Mouse (Mus musculus) intestine, embryonic 15.5 days (tissue): ENCODE measurements around the gene Fam102a. TPM values are rescaled to one million over a fixed set of nuclear protein-coding genes. Genes with fewer than 3 reads are reported as not detected.
A peak's percentile ranks its signal among the peaks of the same experiment; 100 is the strongest.

Experiments used
- ATAC-seq: fragments of 200-750 bp; cut with Nextera tagmentation; 2 replicates; pipeline ENCODE4 v1.8.0; 2017; ENCODE audit warnings: moderate TSS enrichment, moderate library complexity
- H3K27ac ChIP-seq: fragments of 300-500 bp; sonication (generic); 2 replicates; pipeline ENCODE4 v1.5.1; 2015; ENCODE audit warnings: mild to moderate bottlenecking, inconsistent platforms
- H3K27me3 ChIP-seq: fragments of 300-500 bp; sonication (generic); replicated peaks from 2 replicates; pipeline ENCODE4 v1.6.1; 2015; ENCODE audit warnings: inconsistent platforms
- H3K36me3 ChIP-seq: fragments of 300-500 bp; sonication (generic); 2 replicates; pipeline ENCODE4 v1.6.1; 2015; ENCODE audit warnings: inconsistent platforms
- H3K4me1 ChIP-seq: fragments of 300-500 bp; sonication (generic); replicated peaks from 2 replicates; pipeline ENCODE4 v1.6.1; 2015; ENCODE audit warnings: inconsistent platforms
- H3K4me2 ChIP-seq: fragments of 300-500 bp; sonication (generic); replicated peaks from 2 replicates; pipeline ENCODE4 v1.6.1; 2015; ENCODE audit warnings: mild to moderate bottlenecking, inconsistent platforms
- H3K4me3 ChIP-seq: fragments of 300-500 bp; sonication (generic); replicated peaks from 2 replicates; pipeline ENCODE4 v1.5.1; 2015; ENCODE audit warnings: inconsistent platforms
- H3K9ac ChIP-seq: fragments of 300-500 bp; sonication (generic); 2 replicates; pipeline ENCODE4 v1.6.1; 2015; ENCODE audit warnings: inconsistent platforms
- H3K9me3 ChIP-seq: fragments of 300-500 bp; sonication (generic); 2 replicates; pipeline ENCODE4 v1.6.1; 2016; ENCODE audit warnings: inconsistent platforms
- WGBS: fragments of 180-500 bp; shearing (Covaris S2); methylation state at CpG from one replicate; pipeline ENCODE4 v1.1.7; 2015; 5-methylcytosine and 5-hydroxymethylcytosine counted together
- polyA plus RNA-seq: library from polyadenylated mRNA; unstranded; fragments of >200 nt; fragmentation: Nextera tagmentation; extraction: Ambion mirVana; gene quantifications from 2 replicates; pipeline ENCODE4 v1.2.1, GENCODE M21; 2015

Gene Fam102a
- polyA plus RNA-seq, 1 experiment from 2014 or later: 9.7 TPM

- H3K36me3 ChIP-seq: 0 out of 2 replicates have a peak, but pooled peaks cover 3% of the 10 kb centered on the region
- no peaks in the 10 kb centered on the region for H3K9me3 ChIP-seq
- peaks cover 19% of the 10 kb centered on the region for H3K4me1 ChIP-seq
- no peak for ATAC-seq
- peak overlapping the region; percentile 37 for H3K4me3 ChIP-seq
- H3K27ac ChIP-seq: no peak overlapping the region
- peaks cover 21% of the 10 kb centered on the region; the same call in 1 of the 2 replicates for H3K27me3 ChIP-seq
- WGBS: 2% methylated on average over 26 of the region's 26 CpGs
- peak overlapping the region; percentile 46 for H3K9ac ChIP-seq
- H3K4me2 ChIP-seq: peak overlapping the region; percentile 87
Observed at GRCm38 (mm10) chr2:32574901-32575585, 39.9 kb downstream of the Fam102a start.

GRCm38 (mm10) chr2:32575586-32576160 lies 40.5 kb downstream of the Fam102a start, which contains the start of gene 9430097D07Rik:
Gene 9430097D07Rik, minus strand, starts transcription at chr2:32575684.
- Histone ChIP-seq H3K27ac (no peak within 1 kb of the TSS), H3K4me3 (peak within 1 kb of the TSS; percentile 37), H3K4me1 (peaks cover 19% of the 10 kb centered on the region), H3K4me2 (peak within 1 kb of the TSS; percentile 87), H3K27me3 (peaks cover 21% of the 10 kb centered on the region; the same call in 1 of the 2 replicates), H3K9me3 (no peaks in the 10 kb centered on the region), H3K36me3 (0 out of 2 replicates have a peak, but pooled peaks cover 3% of the 10 kb centered on the region), H3K9ac (peak within 1 kb of the TSS; percentile 46)
- 9% methylated on average over 28 of the region's 28 CpGs for WGBS
- peak; percentile 37; the same call in 1 of the 2 replicates for ATAC-seq

- Histone ChIP-seq H3K4me3 (no peak overlapping the region), H3K4me2 (no peak overlapping the region), H3K9me3 (no peaks in the 10 kb centered on the region), H3K27me3 (peaks cover 21% of the 10 kb centered on the region; the same call in 1 of the 2 replicates), H3K36me3 (0 out of 2 replicates have a peak, but pooled peaks cover 3% of the 10 kb centered on the region), H3K27ac (no peak overlapping the region), H3K9ac (no peak overlapping the region), H3K4me1 (peaks cover 15% of the 10 kb centered on the region)
- no peak for ATAC-seq
- WGBS: 89% methylated on average over 9 of the region's 9 CpGs
Observed at GRCm38 (mm10) chr2:32576532-32576931, 41.4 kb downstream of the Fam102a start.

- H3K36me3 ChIP-seq: 0 out of 2 replicates have a peak, but pooled peaks cover under 1% of the 10 kb centered on the region
- H3K4me3 ChIP-seq: no peak overlapping the region
- no peak overlapping the region for H3K27ac ChIP-seq
- ATAC-seq: no peak
- no peak overlapping the region for H3K4me2 ChIP-seq
- H3K27me3 ChIP-seq: peaks cover 21% of the 10 kb centered on the region; the same call in 1 of the 2 replicates
- no peak overlapping the region for H3K9ac ChIP-seq
- WGBS: 38% methylated on average over 25 of the region's 30 CpGs
- peaks cover 11% of the 10 kb centered on the region for H3K4me1 ChIP-seq
- H3K9me3 ChIP-seq: no peaks in the 10 kb centered on the region
Observed at GRCm38 (mm10) chr2:32578146-32579046, 43.3 kb downstream of the Fam102a start.

- Histone ChIP-seq H3K27ac (no peak overlapping the region), H3K4me1 (0 out of 2 replicates have a peak, but pooled peaks cover 5% of the 10 kb centered on the region), H3K36me3 (no peaks in the 10 kb centered on the region), H3K27me3 (peaks cover 18% of the 10 kb centered on the region; the same call in 1 of the 2 replicates), H3K9me3 (no peaks in the 10 kb centered on the region), H3K9ac (no peak overlapping the region), H3K4me2 (peak overlapping the region; percentile 37), H3K4me3 (0 out of 2 replicates have a peak overlapping the region, but pooled peaks have one; percentile 10)
- ATAC-seq: peak; percentile 44
- WGBS: 40% methylated on average over 19 of the region's 19 CpGs
Observed at GRCm38 (mm10) chr2:32581450-32582095, 46.4 kb downstream of the Fam102a start.

GRCm38 (mm10) chr2:32582830-32583799 lies 48.0 kb downstream of the Fam102a start:
- 13% methylated on average over 37 of the region's 37 CpGs for WGBS
- Histone ChIP-seq H3K36me3 (no peaks in the 10 kb centered on the region), H3K4me2 (peak overlapping the region; percentile 75), H3K27ac (no peak overlapping the region), H3K27me3 (peaks cover 14% of the 10 kb centered on the region; the same call in 1 of the 2 replicates), H3K4me3 (peak overlapping the region; percentile 26), H3K4me1 (peaks cover 10% of the 10 kb centered on the region; the same call in 1 of the 2 replicates), H3K9me3 (no peaks in the 10 kb centered on the region), H3K9ac (peak overlapping the region; percentile 29; the same call in 1 of the 2 replicates)
- ATAC-seq: peak; percentile 74

- Histone ChIP-seq H3K27ac (no peak overlapping the region), H3K27me3 (no peaks in the 10 kb centered on the region), H3K4me3 (no peak overlapping the region), H3K36me3 (no peaks in the 10 kb centered on the region), H3K9me3 (no peaks in the 10 kb centered on the region), H3K4me1 (peaks cover 17% of the 10 kb centered on the region; the same call in 1 of the 2 replicates), H3K9ac (no peak overlapping the region), H3K4me2 (no peak overlapping the region)
- ATAC-seq: no peak
- 86% methylated on average over 7 of the region's 7 CpGs for WGBS
Observed at GRCm38 (mm10) chr2:32585149-32585714, 50.1 kb downstream of the Fam102a start.

- Histone ChIP-seq H3K9ac (peak within 1 kb of the TSS; percentile 59), H3K36me3 (no peaks in the 10 kb centered on the region), H3K4me3 (peak within 1 kb of the TSS; percentile 52), H3K27ac (peak within 1 kb of the TSS; percentile 72), H3K27me3 (no peaks in the 10 kb centered on the region), H3K9me3 (no peaks in the 10 kb centered on the region), H3K4me1 (peaks cover 17% of the 10 kb centered on the region; the same call in 1 of the 2 replicates), H3K4me2 (peak within 1 kb of the TSS; percentile 75)
- peak; percentile 92 for ATAC-seq
- under 1% methylated on average over 36 of the region's 38 CpGs for WGBS
Observed at GRCm38 (mm10) chr2:32586871-32587351, 51.8 kb downstream of the Fam102a start, which contains the start of gene St6galnac4. Gene St6galnac4, plus strand, starts transcription at chr2:32587095.

- ATAC-seq: no peak
- Histone ChIP-seq H3K27ac (no peak overlapping the region), H3K4me2 (peak overlapping the region; percentile 75), H3K4me3 (peak overlapping the region; percentile 52), H3K27me3 (no peaks in the 10 kb centered on the region), H3K36me3 (no peaks in the 10 kb centered on the region), H3K4me1 (peaks cover 17% of the 10 kb centered on the region; the same call in 1 of the 2 replicates), H3K9ac (peak overlapping the region; percentile 59), H3K9me3 (no peaks in the 10 kb centered on the region)
- WGBS: 32% methylated on average over 9 of the region's 9 CpGs
Observed at GRCm38 (mm10) chr2:32587731-32588321, 52.7 kb downstream of the Fam102a start.
